13 mouse cellular contexts compared by ENCODE assay signal in the genomic region with DNA sequence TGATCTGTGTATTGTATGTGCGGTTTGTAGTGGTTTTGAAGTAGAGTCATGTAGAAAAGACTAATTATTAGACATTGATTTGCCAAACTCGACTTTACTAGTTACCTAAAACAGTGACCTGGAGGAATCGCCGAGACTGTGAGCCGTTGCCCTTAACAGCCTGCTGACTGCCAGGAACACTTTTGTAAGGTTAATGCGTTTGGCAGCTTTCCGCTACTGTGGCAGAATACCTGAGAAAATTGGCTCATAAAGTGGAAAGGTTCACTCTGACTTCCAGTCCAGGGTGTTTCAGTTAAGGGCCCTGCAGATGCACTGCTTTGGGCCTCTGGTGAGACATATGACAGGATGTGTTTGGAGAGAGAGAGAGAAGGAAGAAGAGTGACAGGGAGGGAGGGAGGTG. TPM values are rescaled to one million over a fixed set of nuclear protein-coding genes. Genes with fewer than 3 reads are reported as not detected.
"Had no signal": no experiment of that assay in that cellular context is flagged by ENCODE, and none has a peak within 500 bp of the region (broad histone marks: within the 10 kb centered on the region; RNA-seq: fewer than 3 reads in every experiment).

No protein-coding gene starts in this region.

- H3K36me3 ChIP-seq: lung, embryonic 15.5 days; midbrain, embryonic 10.5 days; midbrain, embryonic 13.5 days had no signal

- H3K9ac ChIP-seq: liver, embryonic 14.5 days; lung, embryonic 15.5 days; midbrain, embryonic 13.5 days; neural tube, embryonic 13.5 days had no signal

- H3K4me1 ChIP-seq: neural tube, embryonic 13.5 days had no signal

- H3K4me3 ChIP-seq: left cerebral cortex, adult 2 months; lung, embryonic 15.5 days; midbrain, embryonic 10.5 days; midbrain, embryonic 13.5 days; myocyte; neural tube, embryonic 13.5 days had no signal

- H3K9me3 ChIP-seq: lung, embryonic 15.5 days; megakaryocyte, embryonic 14.5 days; midbrain, embryonic 10.5 days; midbrain, embryonic 13.5 days; neural tube, embryonic 13.5 days had no signal

- H3K27me3 ChIP-seq: lung, embryonic 15.5 days; midbrain, embryonic 13.5 days; neural tube, embryonic 13.5 days had no signal

- ATAC-seq: intestine, postnatal 0 days; midbrain, embryonic 16.5 days had no signal

- H3K4me2 ChIP-seq: liver, embryonic 11.5 days; lung, embryonic 15.5 days; midbrain, embryonic 13.5 days; neural tube, embryonic 13.5 days had no signal

- DNase-seq: layer of hippocampus, postnatal 36 days had no signal

- H3K27ac ChIP-seq: left cerebral cortex, adult 2 months; liver, embryonic 14.5 days; lung, embryonic 15.5 days; midbrain, embryonic 10.5 days; midbrain, embryonic 13.5 days; neural tube, embryonic 13.5 days had no signal

RNA-seq across cellular contexts. Expression of gene Adra1d, which starts 30.8 kb away (rescaled TPM):
- polyA plus RNA-seq: limb, embryonic 11.5 days; midbrain, embryonic 13.5 days; midbrain, embryonic 16.5 days had no signal
